Mouse (Mus musculus): ENCODE measurements around the gene Nemf. TPM values are rescaled to one million over a fixed set of nuclear protein-coding genes. Genes with fewer than 3 reads are reported as not detected.
"Not testable (repeated sequence)": the region's sequence is repeated elsewhere in the genome, so short reads cannot be mapped to it uniquely, and the experiment has no call there.

The Nemf gene
- total RNA-seq, 2 experiments from 2014 or later, result 30.0 to 33.5 TPM

- DNase-seq (ENCODE audit: low spot score in 2 of 2), result no peak
Measured at GRCm38 (mm10) chr12:69373850-69374766, 17.1 kb upstream of the Nemf start.

- DNase-seq (ENCODE audit: low spot score in 2 of 2), result peak in 1 of 2 experiments; percentile 37
Measured at GRCm38 (mm10) chr12:69372731-69373331, 15.9 kb upstream of the Nemf start.

- peak; percentile 99 for DNase-seq (ENCODE audit: low spot score in 2 of 2)
Measured at GRCm38 (mm10) chr12:69371854-69372671, 15.1 kb upstream of the Nemf start, which contains the start of the genes Arf6 and Gm9887. Arf6 (plus strand) TSS chr12:69372150. Gm9887 (minus strand) TSS chr12:69372458.

GRCm38 (mm10) chr12:69371421-69371853 lies 14.5 kb upstream of the Nemf start:
- no peak for DNase-seq (ENCODE audit: low spot score in 2 of 2)

- no peak for DNase-seq (ENCODE audit: low spot score in 2 of 2)
Measured at GRCm38 (mm10) chr12:69370936-69371335, 14.0 kb upstream of the Nemf start.

- DNase-seq (ENCODE audit: low spot score in 2 of 2), result no peak
Measured at GRCm38 (mm10) chr12:69367557-69367956, 10.6 kb upstream of the Nemf start.

GRCm38 (mm10) chr12:69366424-69366823 lies 9.5 kb upstream of the Nemf start:
- no peak for DNase-seq (ENCODE audit: low spot score in 2 of 2)

GRCm38 (mm10) chr12:69365757-69366156 lies 8.8 kb upstream of the Nemf start:
- no peak for DNase-seq (ENCODE audit: low spot score in 2 of 2)

GRCm38 (mm10) chr12:69363899-69364762 lies 7.2 kb upstream of the Nemf start:
- peak; percentile 63 to 81 for DNase-seq (ENCODE audit: low spot score in 2 of 2)

GRCm38 (mm10) chr12:69363110-69363509 lies 6.1 kb upstream of the Nemf start:
- not testable (repeated sequence) for DNase-seq (ENCODE audit: low spot score in 2 of 2)

- DNase-seq (ENCODE audit: low spot score in 2 of 2), result no peak
Measured at GRCm38 (mm10) chr12:69362388-69362787, 5.4 kb upstream of the Nemf start.

GRCm38 (mm10) chr12:69361919-69362318 lies 5.0 kb upstream of the Nemf start:
- DNase-seq (ENCODE audit: low spot score in 2 of 2), result no peak

GRCm38 (mm10) chr12:69360997-69361899 lies 4.3 kb upstream of the Nemf start:
- peak; percentile 98 to 100 for DNase-seq (ENCODE audit: low spot score in 2 of 2)

- DNase-seq (ENCODE audit: low spot score in 2 of 2), result peak in 1 of 2 experiments; percentile 36
Measured at GRCm38 (mm10) chr12:69360655-69360996, 3.7 kb upstream of the Nemf start.

GRCm38 (mm10) chr12:69357300-69357646 lies 308 bp upstream of the Nemf start:
- DNase-seq (ENCODE audit: low spot score in 2 of 2), result no peak

GRCm38 (mm10) chr12:69351685-69352084 lies 5.3 kb downstream of the Nemf start:
- no peak for DNase-seq (ENCODE audit: low spot score in 2 of 2)

- DNase-seq (ENCODE audit: low spot score in 2 of 2), result no peak
Measured at GRCm38 (mm10) chr12:69349928-69350327, 7.0 kb downstream of the Nemf start.

GRCm38 (mm10) chr12:69333547-69333946 lies 23.4 kb downstream of the Nemf start:
- no peak for DNase-seq (ENCODE audit: low spot score in 2 of 2)

- no peak for DNase-seq (ENCODE audit: low spot score in 2 of 2)
Measured at GRCm38 (mm10) chr12:69332147-69332546, 24.8 kb downstream of the Nemf start.
